Mouse (Mus musculus): ENCODE data around the gene Vezt. TPM values are rescaled to one million over a fixed set of nuclear protein-coding genes. Genes with fewer than 3 reads are reported as not detected.

The Vezt gene
- 18.5 to 28.0 TPM (median 23.1 TPM) in 4 replicates for total RNA-seq (2023)

GRCm38 (mm10) chr10:94035658-94036374 lies at the start of gene Vezt, which contains the start of gene Fgd6:
Vezt (minus strand) TSS chr10:94035817.
Fgd6 (plus strand) TSS chr10:94036001.

GRCm38 (mm10) chr10:93897043-93897646 lies 138.5 kb downstream of the Vezt start, which contains the start of gene Metap2:
Metap2 (minus strand) TSS chr10:93897093.

Other genes with a start within 250 kb of the Vezt start
- gene Usp44, start 204.3 kb downstream of the Vezt start, total RNA-seq (2023) = 0.38 TPM in 1 of 4 replicates, not detected in the others
- 88.5 to 103 TPM (median 95.2 TPM) in 4 replicates for gene Metap2, start 138.7 kb downstream of the Vezt start, total RNA-seq (2023)
- 15.0 to 19.5 TPM (median 17.5 TPM) in 4 replicates for gene Fgd6, start 184 bp upstream of the Vezt start, total RNA-seq (2023)
- gene Nr2c1, start 112.2 kb upstream of the Vezt start, total RNA-seq (2023) = 5.8 to 6.7 TPM (median 6.4 TPM) in 4 replicates
- gene Ndufa12, start 162.9 kb upstream of the Vezt start, total RNA-seq (2023) = 47.3 to 54.2 TPM (median 50.3 TPM) in 4 replicates